Mouse (Mus musculus) heart, embryonic 10.5 days (tissue): ENCODE measurements around the gene Gcnt2. TPM values are rescaled to one million over a fixed set of nuclear protein-coding genes. Genes with fewer than 3 reads are reported as not detected.

Experiments used
- DNase-seq: peaks from one replicate; pipeline ENCODE4 v3.0.0-alpha.2; 2017; ENCODE audit warnings: low spot score
- H3K27ac ChIP-seq: fragments of 300-500 bp; sonication (generic); 2 replicates; pipeline ENCODE4 v1.5.1; 2016; ENCODE audit warnings: mild to moderate bottlenecking
- H3K27me3 ChIP-seq: fragments of 300-500 bp; sonication (generic); 2 replicates; pipeline ENCODE4 v1.6.1; 2016; ENCODE audit warnings: mild to moderate bottlenecking; ENCODE audit not compliant: poor library complexity, insufficient read depth, severe bottlenecking
- H3K36me3 ChIP-seq: fragments of 300-500 bp; sonication (generic); 2 replicates; pipeline ENCODE4 v1.6.1; 2016; ENCODE audit warnings: mild to moderate bottlenecking, moderate library complexity
- H3K4me1 ChIP-seq: fragments of 300-500 bp; sonication (generic); 2 replicates; pipeline ENCODE4 v1.6.1; 2016; ENCODE audit warnings: mild to moderate bottlenecking
- H3K4me3 ChIP-seq: fragments of 300-500 bp; sonication (generic); 2 replicates; pipeline ENCODE4 v1.5.1; 2016; ENCODE audit warnings: mild to moderate bottlenecking, moderate library complexity
- H3K9me3 ChIP-seq: fragments of 300-500 bp; sonication (generic); 2 replicates; pipeline ENCODE4 v1.6.1; 2016; ENCODE audit warnings: mild to moderate bottlenecking, moderate library complexity
- WGBS: fragments of 180-500 bp; shearing (Covaris S2); methylation state at CpG from one replicate; pipeline ENCODE4 v1.1.7; 2016; 5-methylcytosine and 5-hydroxymethylcytosine counted together
- polyA plus RNA-seq: library from polyadenylated mRNA; unstranded; fragments of >200 nt; fragmentation: Nextera tagmentation; extraction: Ambion mirVana; gene quantifications from 2 replicates; pipeline ENCODE4 v1.2.1, GENCODE M21; 2016

Gcnt2 gene
- polyA plus RNA-seq, 1 experiment from 2014 or later = 2.7 TPM

GRCm38 (mm10) chr13:40938485-40939357 lies 79.2 kb downstream of the Gcnt2 start:
- Histone ChIP-seq H3K27ac (peak overlapping the region; percentile 67), H3K36me3 (no peaks in the 10 kb centered on the region; the same call in 1 of the 2 replicates), H3K27me3 (no peaks in the 10 kb centered on the region), H3K4me1 (no peaks in the 10 kb centered on the region; the same call in 1 of the 2 replicates), H3K4me3 (no peak overlapping the region), H3K9me3 (no peaks in the 10 kb centered on the region)
- DNase-seq = no peak
- WGBS = 76% methylated on average over 11 of the region's 11 CpGs

- 86% methylated on average over 1 of the region's 1 CpGs for WGBS
- Histone ChIP-seq H3K36me3 (no peaks in the 10 kb centered on the region), H3K27ac (no peak overlapping the region), H3K4me1 (peaks cover 20% of the 10 kb centered on the region), H3K4me3 (no peak overlapping the region), H3K9me3 (no peaks in the 10 kb centered on the region), H3K27me3 (no peaks in the 10 kb centered on the region)
- DNase-seq = no peak
Observed at GRCm38 (mm10) chr13:40943066-40943465, 83.5 kb downstream of the Gcnt2 start.

GRCm38 (mm10) chr13:40943936-40944335 lies 84.4 kb downstream of the Gcnt2 start:
- WGBS = 30% methylated on average over 5 of the region's 5 CpGs
- 0 out of 2 replicates have a peak overlapping the region, but pooled peaks have one; percentile 60 for H3K27ac ChIP-seq
- DNase-seq = no peak

GRCm38 (mm10) chr13:40944346-40944745 lies 84.8 kb downstream of the Gcnt2 start:
- Histone ChIP-seq H3K9me3 (no peaks in the 10 kb centered on the region), H3K36me3 (no peaks in the 10 kb centered on the region), H3K4me3 (no peak overlapping the region), H3K4me1 (peaks cover 21% of the 10 kb centered on the region), H3K27ac (peak overlapping the region; percentile 60; the same call in 1 of the 2 replicates), H3K27me3 (no peaks in the 10 kb centered on the region)
- whole genome bisulfite sequencing = 9% methylated on average over 3 of the region's 3 CpGs
- DNase-seq = no peak

More at GRCm38 (mm10) chr13:40943936-40944335, 84.4 kb downstream of the Gcnt2 start:
- Histone ChIP-seq H3K27me3 (no peaks in the 10 kb centered on the region), H3K4me3 (no peak overlapping the region), H3K36me3 (no peaks in the 10 kb centered on the region), H3K9me3 (no peaks in the 10 kb centered on the region), H3K4me1 (peaks cover 21% of the 10 kb centered on the region)

- WGBS = 73% methylated on average over 3 of the region's 3 CpGs
- Histone ChIP-seq H3K27me3 (no peaks in the 10 kb centered on the region), H3K4me3 (no peak overlapping the region), H3K36me3 (no peaks in the 10 kb centered on the region), H3K27ac (no peak overlapping the region), H3K9me3 (no peaks in the 10 kb centered on the region), H3K4me1 (peaks cover 21% of the 10 kb centered on the region)
- no peak for DNase-seq
Observed at GRCm38 (mm10) chr13:40946513-40946912, 87.0 kb downstream of the Gcnt2 start.

- H3K27me3 ChIP-seq = no peaks in the 10 kb centered on the region
- no peaks in the 10 kb centered on the region for H3K36me3 ChIP-seq
- H3K27ac ChIP-seq = no peak overlapping the region
- H3K4me3 ChIP-seq = no peak overlapping the region
- WGBS = 63% methylated on average over 7 of the region's 7 CpGs
- no peaks in the 10 kb centered on the region for H3K9me3 ChIP-seq
- H3K4me1 ChIP-seq = peaks cover 25% of the 10 kb centered on the region
- no peak for DNase-seq
Observed at GRCm38 (mm10) chr13:40947538-40948205, 88.1 kb downstream of the Gcnt2 start.

- Histone ChIP-seq H3K4me3 (no peak overlapping the region), H3K9me3 (no peaks in the 10 kb centered on the region), H3K27me3 (no peaks in the 10 kb centered on the region), H3K27ac (no peak overlapping the region), H3K4me1 (peaks cover 12% of the 10 kb centered on the region), H3K36me3 (no peaks in the 10 kb centered on the region)
- no peak for DNase-seq
- 72% methylated on average over 10 of the region's 10 CpGs for WGBS
Observed at GRCm38 (mm10) chr13:40951386-40951976, 91.9 kb downstream of the Gcnt2 start.

- H3K4me3 ChIP-seq = no peak overlapping the region
- no peaks in the 10 kb centered on the region for H3K27me3 ChIP-seq
- no peak for DNase-seq
- no peaks in the 10 kb centered on the region for H3K36me3 ChIP-seq
- no peaks in the 10 kb centered on the region for H3K9me3 ChIP-seq
- peaks cover 4% of the 10 kb centered on the region; the same call in 1 of the 2 replicates for H3K4me1 ChIP-seq
- 75% methylated on average over 6 of the region's 6 CpGs for WGBS
- no peak overlapping the region for H3K27ac ChIP-seq
Observed at GRCm38 (mm10) chr13:40953231-40953630, 93.7 kb downstream of the Gcnt2 start.

- no peaks in the 10 kb centered on the region for H3K36me3 ChIP-seq
- H3K9me3 ChIP-seq = no peaks in the 10 kb centered on the region
- H3K27ac ChIP-seq = no peak overlapping the region
- 0 out of 2 replicates have a peak, but pooled peaks cover 4% of the 10 kb centered on the region for H3K4me1 ChIP-seq
- 83% methylated on average over 7 of the region's 7 CpGs for WGBS
- no peak overlapping the region for H3K4me3 ChIP-seq
- DNase-seq = no peak
- no peaks in the 10 kb centered on the region for H3K27me3 ChIP-seq
Observed at GRCm38 (mm10) chr13:40955773-40956172, 96.2 kb downstream of the Gcnt2 start.

- H3K4me1 ChIP-seq = no peaks in the 10 kb centered on the region
- H3K27ac ChIP-seq = no peak overlapping the region
- 89% methylated on average over 10 of the region's 10 CpGs for WGBS
- H3K36me3 ChIP-seq = no peaks in the 10 kb centered on the region
- no peaks in the 10 kb centered on the region for H3K9me3 ChIP-seq
- DNase-seq = no peak
- H3K27me3 ChIP-seq = no peaks in the 10 kb centered on the region
- H3K4me3 ChIP-seq = no peak overlapping the region
Observed at GRCm38 (mm10) chr13:40967609-40968008, 108.1 kb downstream of the Gcnt2 start.

GRCm38 (mm10) chr13:40968564-40968963 lies 109.0 kb downstream of the Gcnt2 start:
- WGBS = 68% methylated on average over 5 of the region's 5 CpGs

GRCm38 (mm10) chr13:40969761-40970390 lies 110.3 kb downstream of the Gcnt2 start:
- no peak for DNase-seq
- no peaks in the 10 kb centered on the region for H3K27me3 ChIP-seq
- H3K36me3 ChIP-seq = no peaks in the 10 kb centered on the region
- no peaks in the 10 kb centered on the region for H3K4me1 ChIP-seq
- no peaks in the 10 kb centered on the region for H3K9me3 ChIP-seq
- no peak overlapping the region for H3K27ac ChIP-seq
- no peak overlapping the region for H3K4me3 ChIP-seq
- WGBS = 89% methylated on average over 4 of the region's 4 CpGs

More at GRCm38 (mm10) chr13:40968564-40968963, 109.0 kb downstream of the Gcnt2 start:
- H3K36me3 ChIP-seq = no peaks in the 10 kb centered on the region
- no peaks in the 10 kb centered on the region for H3K4me1 ChIP-seq
- H3K9me3 ChIP-seq = no peaks in the 10 kb centered on the region
- no peak overlapping the region for H3K27ac ChIP-seq
- H3K27me3 ChIP-seq = no peaks in the 10 kb centered on the region
- H3K4me3 ChIP-seq = no peak overlapping the region
- DNase-seq = no peak
